Mouse (Mus musculus) kidney, postnatal 0 days (tissue): Measurements from ENCODE around the gene Spaca7. TPM values are rescaled to one million over a fixed set of nuclear protein-coding genes. Genes with fewer than 3 reads are reported as not detected.
A peak's percentile ranks its signal among the peaks of the same experiment; 100 is the strongest.

Experiments used
- ATAC-seq: fragments of 200-750 bp; cut with Nextera tagmentation; replicated peaks from 2 replicates; pipeline ENCODE4 v1.8.0; 2017; ENCODE audit warnings: low read depth, moderate number of reproducible peaks, moderate TSS enrichment, moderate library complexity; ENCODE audit not compliant: low FRiP score
- DNase-seq: peaks from one replicate; pipeline ENCODE4 v3.0.0-alpha.2; 2016; ENCODE audit warnings: low spot score
- H3K27ac ChIP-seq: fragments of 300-500 bp; sonication (generic); 2 replicates; pipeline ENCODE4 v1.5.1; 2014; ENCODE audit warnings: mild to moderate bottlenecking
- H3K27me3 ChIP-seq: fragments of 300-500 bp; sonication (generic); 2 replicates; pipeline ENCODE4 v1.6.1; 2014; ENCODE audit warnings: low read length, mixed read lengths; ENCODE audit not compliant: insufficient read depth
- H3K36me3 ChIP-seq: fragments of 300-500 bp; sonication (generic); 2 replicates; pipeline ENCODE4 v1.6.1; 2014; ENCODE audit warnings: low read length, mixed read lengths; ENCODE audit not compliant: insufficient read depth
- H3K4me1 ChIP-seq: fragments of 300-500 bp; sonication (generic); replicated peaks from 2 replicates; pipeline ENCODE4 v1.6.1; 2014; ENCODE audit warnings: antibody characterized with exemption, low read length, mixed read lengths; ENCODE audit not compliant: insufficient read depth
- H3K4me2 ChIP-seq: fragments of 300-500 bp; sonication (generic); 2 replicates; pipeline ENCODE4 v1.6.1; 2014; ENCODE audit warnings: mild to moderate bottlenecking, low read length, moderate library complexity, mixed read lengths
- H3K4me3 ChIP-seq: fragments of 300-500 bp; sonication (generic); replicated peaks from 2 replicates; pipeline ENCODE4 v1.5.1; 2014; ENCODE audit warnings: low read depth, low read length
- H3K9ac ChIP-seq: fragments of 300-500 bp; sonication (generic); 2 replicates; pipeline ENCODE4 v1.6.1; 2014; ENCODE audit warnings: low read depth, low read length
- H3K9me3 ChIP-seq: fragments of 300-500 bp; sonication (generic); replicated peaks from 2 replicates; pipeline ENCODE4 v1.6.1; 2016; ENCODE audit warnings: low read length, inconsistent platforms, mixed read lengths
- CTCF ChIP-seq: IDR thresholded peaks from 2 replicates; pipeline ENCODE4 v1.5.1; 2016; ENCODE audit warnings: antibody characterized with exemption, low read depth, mild to moderate bottlenecking, moderate library complexity
- WGBS: fragments of 180-500 bp; shearing (Covaris S2); extraction: QIAGEN DNeasy Blood & Tissue Kit; methylation state at CpG from one replicate; pipeline ENCODE4 v1.1.7; 2014; 5-methylcytosine and 5-hydroxymethylcytosine counted together
- polyA plus RNA-seq: library from polyadenylated mRNA; unstranded; fragments of >200 nt; fragmentation: Nextera tagmentation; extraction: Ambion mirVana; gene quantifications from 2 replicates; pipeline ENCODE4 v1.2.1, GENCODE M21; 2015

Spaca7 gene
- polyA plus RNA-seq, 1 experiment from 2014 or later = 1.8 TPM

DNA sequence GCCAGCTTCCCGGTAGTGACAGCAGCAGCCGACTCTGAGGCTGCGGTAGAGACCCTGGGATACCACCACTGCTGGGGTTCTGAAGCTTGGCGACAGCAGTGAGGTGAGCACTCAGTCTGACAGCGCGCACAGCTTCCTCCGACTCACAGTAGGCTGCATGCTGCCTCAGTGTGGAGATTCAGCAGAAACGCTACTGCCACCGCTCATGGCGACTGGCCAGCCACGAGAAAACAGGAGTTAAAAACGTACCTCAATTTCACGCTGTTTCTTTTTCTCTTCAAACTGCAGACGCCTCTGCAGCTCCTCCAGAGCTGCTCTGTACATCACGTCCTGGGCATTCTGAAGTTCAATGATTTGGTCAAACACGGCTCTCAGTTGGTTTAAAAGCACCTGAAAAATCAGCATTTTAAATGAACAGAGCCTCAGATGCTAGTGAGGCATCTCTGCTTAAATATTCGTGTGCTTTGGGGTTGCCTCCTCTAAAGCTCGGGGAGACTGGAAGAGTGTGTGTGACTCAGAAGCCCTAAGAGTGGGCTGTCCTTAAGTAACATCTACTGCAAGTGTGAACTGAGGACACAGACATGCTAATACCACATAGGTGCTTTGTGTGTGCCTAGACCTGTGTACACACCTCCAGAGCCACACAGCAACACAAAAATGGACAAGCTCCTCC lies 48.9 kb downstream of the Spaca7 start:
- H3K9me3 ChIP-seq = no peaks in the 10 kb centered on the region
- DNase-seq (no peak), ATAC-seq (no peak)
- H3K4me1 ChIP-seq = no peaks in the 10 kb centered on the region
- no peaks in the 10 kb centered on the region for H3K27me3 ChIP-seq
- no peak overlapping the region for H3K9ac ChIP-seq
- H3K4me2 ChIP-seq = no peak overlapping the region
- 96% methylated on average over 18 of the region's 18 CpGs for WGBS
- H3K27ac ChIP-seq = no peak overlapping the region
- TF ChIP-seq CTCF = no peak
- no peak overlapping the region for H3K4me3 ChIP-seq
- peaks cover 44% of the 10 kb centered on the region for H3K36me3 ChIP-seq

- no peak for TF ChIP-seq CTCF
- Histone ChIP-seq H3K4me1 (no peaks in the 10 kb centered on the region), H3K27ac (no peak overlapping the region), H3K4me3 (no peak overlapping the region), H3K27me3 (no peaks in the 10 kb centered on the region), H3K9ac (no peak overlapping the region), H3K9me3 (no peaks in the 10 kb centered on the region), H3K36me3 (peaks cover 47% of the 10 kb centered on the region; the same call in 1 of the 2 replicates), H3K4me2 (no peak overlapping the region)
- no peak for DNase-seq
- 73% methylated on average over 5 of the region's 5 CpGs for WGBS
- no peak for ATAC-seq
Observed at GRCm38 (mm10) chr8:12625890-12626289, 53.1 kb downstream of the Spaca7 start.

DNA sequence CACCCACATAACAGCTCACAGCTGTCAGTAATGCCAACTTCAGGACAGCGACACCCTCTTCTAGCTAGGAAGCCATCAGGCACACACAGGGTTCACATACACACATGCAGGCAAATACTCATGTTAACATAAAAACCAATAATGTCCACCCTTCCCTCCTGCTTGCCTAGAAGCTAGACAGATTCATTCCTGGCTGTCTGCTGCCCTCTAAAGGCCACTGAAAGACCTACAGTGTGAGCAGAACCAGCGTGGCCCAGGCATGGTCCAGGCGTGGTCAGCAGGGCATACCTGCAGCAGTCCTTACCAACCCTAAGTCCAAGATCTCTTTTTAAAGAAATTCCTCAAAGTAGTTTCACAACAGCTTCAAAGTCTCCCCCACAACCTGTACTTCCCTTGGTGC lies 56.2 kb downstream of the Spaca7 start:
- no peaks in the 10 kb centered on the region for H3K27me3 ChIP-seq
- WGBS = 39% methylated on average over 3 of the region's 3 CpGs
- no peak overlapping the region for H3K4me2 ChIP-seq
- H3K36me3 ChIP-seq = peaks cover 35% of the 10 kb centered on the region; the same call in 1 of the 2 replicates
- H3K4me3 ChIP-seq = no peak overlapping the region
- DNase-seq = peak; percentile 69
- H3K27ac ChIP-seq = no peak overlapping the region
- TF ChIP-seq CTCF = peak; percentile 80
- H3K9me3 ChIP-seq = no peaks in the 10 kb centered on the region
- ATAC-seq = peak; percentile 59; the same call in 1 of the 2 replicates
- no peak overlapping the region for H3K9ac ChIP-seq
- no peaks in the 10 kb centered on the region for H3K4me1 ChIP-seq

- DNase-seq (no peak), ATAC-seq (no peak)
- no peak overlapping the region for H3K4me3 ChIP-seq
- H3K4me2 ChIP-seq = no peak overlapping the region
- H3K27ac ChIP-seq = no peak overlapping the region
- no peaks in the 10 kb centered on the region for H3K9me3 ChIP-seq
- WGBS = 74% methylated on average over 2 of the region's 2 CpGs
- H3K36me3 ChIP-seq = peaks cover 54% of the 10 kb centered on the region
- TF ChIP-seq CTCF = no peak
- H3K4me1 ChIP-seq = no peaks in the 10 kb centered on the region
- no peak overlapping the region for H3K9ac ChIP-seq
- H3K27me3 ChIP-seq = no peaks in the 10 kb centered on the region
Observed at GRCm38 (mm10) chr8:12635366-12635765, 62.5 kb downstream of the Spaca7 start.

DNA sequence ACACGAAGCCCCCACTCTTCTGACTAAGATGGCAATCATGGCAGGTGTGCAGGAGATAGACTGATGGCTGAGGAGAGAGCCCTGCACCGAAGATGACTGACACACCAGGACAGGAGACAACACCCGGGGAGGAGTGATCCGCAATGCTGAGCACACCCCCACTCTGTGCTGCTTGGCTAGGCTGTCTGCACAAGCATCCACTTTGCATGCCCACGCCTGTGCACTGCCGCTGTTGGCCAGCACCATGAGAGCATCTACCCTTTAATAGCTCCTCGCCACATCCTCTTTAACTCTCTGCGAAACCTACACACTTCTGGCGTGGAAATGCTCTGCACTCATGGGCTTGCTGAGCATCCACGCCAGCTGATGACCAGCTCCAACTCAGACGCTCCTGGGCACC lies 65.6 kb downstream of the Spaca7 start:
- no peak overlapping the region for H3K27ac ChIP-seq
- no peaks in the 10 kb centered on the region for H3K27me3 ChIP-seq
- H3K4me3 ChIP-seq = no peak overlapping the region
- TF ChIP-seq CTCF = no peak
- no peaks in the 10 kb centered on the region for H3K9me3 ChIP-seq
- DNase-seq (no peak), ATAC-seq (no peak)
- no peak overlapping the region for H3K4me2 ChIP-seq
- H3K36me3 ChIP-seq = peaks cover 52% of the 10 kb centered on the region
- H3K9ac ChIP-seq = no peak overlapping the region
- WGBS = 90% methylated on average over 11 of the region's 11 CpGs
- no peaks in the 10 kb centered on the region for H3K4me1 ChIP-seq

DNA sequence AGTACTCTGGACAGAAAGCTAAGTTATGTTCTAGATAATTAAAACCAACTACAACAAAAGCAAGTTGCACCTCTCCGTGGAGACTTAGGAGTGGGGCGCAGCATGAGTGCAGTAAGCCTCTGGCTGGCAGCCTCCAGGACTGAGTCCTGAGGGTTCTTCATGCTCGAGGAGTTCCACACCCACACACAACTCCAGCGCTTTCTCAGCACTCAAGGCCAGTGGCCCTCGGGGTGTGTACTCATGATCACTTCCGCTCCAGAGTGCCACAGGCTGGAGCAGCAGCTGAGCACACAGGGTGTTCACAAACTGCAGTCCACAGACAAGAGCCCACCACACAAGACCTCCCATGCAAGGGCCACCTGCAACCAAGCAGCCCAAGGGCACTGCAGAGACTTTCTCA lies 68.7 kb downstream of the Spaca7 start:
- ATAC-seq (no peak), DNase-seq (no peak)
- no peak overlapping the region for H3K27ac ChIP-seq
- H3K4me1 ChIP-seq = no peaks in the 10 kb centered on the region
- no peaks in the 10 kb centered on the region for H3K9me3 ChIP-seq
- 77% methylated on average over 6 of the region's 6 CpGs for WGBS
- no peak overlapping the region for H3K4me2 ChIP-seq
- no peak for TF ChIP-seq CTCF
- H3K36me3 ChIP-seq = peaks cover 38% of the 10 kb centered on the region
- no peak overlapping the region for H3K9ac ChIP-seq
- no peaks in the 10 kb centered on the region for H3K27me3 ChIP-seq
- H3K4me3 ChIP-seq = no peak overlapping the region

DNA sequence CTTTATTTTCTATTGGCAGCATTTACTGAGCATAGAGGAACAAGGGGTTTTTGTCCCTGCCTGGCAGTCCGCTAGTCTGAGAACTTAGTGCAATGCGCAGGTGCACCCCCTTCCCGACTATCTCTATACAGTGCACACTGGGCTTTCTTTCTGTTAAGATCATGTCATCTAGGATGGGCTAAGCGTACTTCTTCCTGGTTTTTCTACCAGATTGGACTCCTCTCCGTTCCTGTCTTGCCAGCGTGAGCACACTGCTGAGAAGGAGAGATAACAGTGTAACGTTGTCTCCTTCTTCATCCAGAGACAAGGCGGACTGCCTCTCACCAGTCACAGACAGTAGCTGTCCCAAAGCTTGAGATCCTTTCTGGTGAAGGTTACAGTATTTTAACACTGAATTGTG lies 71.5 kb downstream of the Spaca7 start:
- ATAC-seq (no peak), DNase-seq (no peak)
- H3K9me3 ChIP-seq = no peaks in the 10 kb centered on the region
- no peak overlapping the region for H3K4me3 ChIP-seq
- peaks cover 39% of the 10 kb centered on the region for H3K36me3 ChIP-seq
- no peaks in the 10 kb centered on the region for H3K27me3 ChIP-seq
- H3K4me2 ChIP-seq = no peak overlapping the region
- TF ChIP-seq CTCF = no peak
- H3K9ac ChIP-seq = no peak overlapping the region
- H3K4me1 ChIP-seq = no peaks in the 10 kb centered on the region
- H3K27ac ChIP-seq = no peak overlapping the region
- 90% methylated on average over 8 of the region's 8 CpGs for WGBS
